Mouse (Mus musculus): ENCODE data around the gene G430095P16Rik.

Gene G430095P16Rik

GRCm38 (mm10) chr8:84764100-84764499, 41.3 kb downstream of the G430095P16Rik start:
- in situ Hi-C loops (cut with MboI; ENCODE audit: unreplicated experiment in 2 of 2), result loop anchor here in 1 of 2 experiments (25.0 kb wide), 1 partner anchor 377 kb away; the partner anchor contains the start of gene Cacna1a

GRCm38 (mm10) chr8:84764870-84765495, 42.2 kb downstream of the G430095P16Rik start:
- in situ Hi-C loops (cut with MboI; ENCODE audit: unreplicated experiment in 2 of 2), result loop anchor here in 1 of 2 experiments (25.0 kb wide), 1 partner anchor 378 kb away; the partner anchor contains the start of gene Cacna1a

- in situ Hi-C loops (cut with MboI; ENCODE audit: unreplicated experiment in 2 of 2), result loop anchor here in 1 of 2 experiments (25.0 kb wide), 1 partner anchor 378 kb away; the partner anchor contains the start of gene Cacna1a
These were observed 42.8 kb downstream of the G430095P16Rik start for GRCm38 (mm10) chr8:84765629-84766028.

- in situ Hi-C loops (cut with MboI; ENCODE audit: unreplicated experiment in 2 of 2), result loop anchor here in 1 of 2 experiments (25.0 kb wide), 1 partner anchor 379 kb away; the partner anchor contains the start of gene Cacna1a
These were observed 43.6 kb downstream of the G430095P16Rik start for GRCm38 (mm10) chr8:84766422-84766821.

- in situ Hi-C loops (cut with MboI; ENCODE audit: unreplicated experiment in 2 of 2), result loop anchor here in 1 of 2 experiments (25.0 kb wide), 1 partner anchor 380 kb away; the partner anchor contains the start of gene Cacna1a
These were observed 44.4 kb downstream of the G430095P16Rik start for GRCm38 (mm10) chr8:84767221-84767620.

- in situ Hi-C loops (cut with MboI; ENCODE audit: unreplicated experiment in 2 of 2), result loop anchor here in 1 of 2 experiments (25.0 kb wide), 1 partner anchor 381 kb away; the partner anchor contains the start of gene Cacna1a
These were observed 45.7 kb downstream of the G430095P16Rik start for GRCm38 (mm10) chr8:84768343-84769095.

GRCm38 (mm10) chr8:84769324-84769723, 46.5 kb downstream of the G430095P16Rik start:
- in situ Hi-C loops (cut with MboI; ENCODE audit: unreplicated experiment in 2 of 2), result loop anchor here in 1 of 2 experiments (25.0 kb wide), 1 partner anchor 382 kb away; the partner anchor contains the start of gene Cacna1a

- in situ Hi-C loops (cut with MboI; ENCODE audit: unreplicated experiment in 2 of 2), result loop anchor here in 1 of 2 experiments (25.0 kb wide), 1 partner anchor 383 kb away; the partner anchor contains the start of gene Cacna1a
These were observed 47.5 kb downstream of the G430095P16Rik start for GRCm38 (mm10) chr8:84770100-84770953.

GRCm38 (mm10) chr8:84771000-84771687, 48.3 kb downstream of the G430095P16Rik start:
- in situ Hi-C loops (cut with MboI; ENCODE audit: unreplicated experiment in 2 of 2), result loop anchor here in 1 of 2 experiments (25.0 kb wide), 1 partner anchor 384 kb away; the partner anchor contains the start of gene Cacna1a

GRCm38 (mm10) chr8:84771941-84772378, 49.2 kb downstream of the G430095P16Rik start:
- in situ Hi-C loops (cut with MboI; ENCODE audit: unreplicated experiment in 2 of 2), result loop anchor here in 1 of 2 experiments (25.0 kb wide), 1 partner anchor 385 kb away; the partner anchor contains the start of gene Cacna1a

GRCm38 (mm10) chr8:84772628-84773027, 49.8 kb downstream of the G430095P16Rik start:
- in situ Hi-C loops (cut with MboI; ENCODE audit: unreplicated experiment in 2 of 2), result loop anchor here in 1 of 2 experiments (25.0 kb wide), 1 partner anchor 385 kb away; the partner anchor contains the start of gene Cacna1a

GRCm38 (mm10) chr8:84773304-84773703, 50.5 kb downstream of the G430095P16Rik start:
- in situ Hi-C loops (cut with MboI; ENCODE audit: unreplicated experiment in 2 of 2), result loop anchor here in 1 of 2 experiments (25.0 kb wide), 1 partner anchor 386 kb away; the partner anchor contains the start of gene Cacna1a

- in situ Hi-C loops (cut with MboI; ENCODE audit: unreplicated experiment in 2 of 2), result loop anchor here in 1 of 2 experiments (25.0 kb wide), 1 partner anchor 387 kb away; the partner anchor contains the start of gene Cacna1a
These were observed 51.0 kb downstream of the G430095P16Rik start for GRCm38 (mm10) chr8:84773833-84774232.

GRCm38 (mm10) chr8:84774473-84774911, 51.7 kb downstream of the G430095P16Rik start:
- in situ Hi-C loops (cut with MboI; ENCODE audit: unreplicated experiment in 2 of 2), result loop anchor here in 1 of 2 experiments (25.0 kb wide), 1 partner anchor 387 kb away; the partner anchor contains the start of gene Cacna1a

GRCm38 (mm10) chr8:84775105-84775591, 52.3 kb downstream of the G430095P16Rik start:
- in situ Hi-C loops (cut with MboI; ENCODE audit: unreplicated experiment in 2 of 2), result no loop called here

- in situ Hi-C loops (cut with MboI; ENCODE audit: unreplicated experiment in 2 of 2), result no loop called here
These were observed 52.9 kb downstream of the G430095P16Rik start for GRCm38 (mm10) chr8:84775621-84776113.

Measured in v-Abl transformed pro-B cells (cell line).